ENCODE assay signal across 35 mouse cellular contexts in genomic region chr3:89382950-89383349, GRCm38 (mm10). TPM values are rescaled to one million over a fixed set of nuclear protein-coding genes. Genes with fewer than 3 reads are reported as not detected.
DNase-seq lines count a peak whose midpoint lies in the region; ATAC-seq and TF ChIP-seq lines count a peak whose summit lies in the region.
"Had no signal": no experiment of that assay in that cellular context is flagged by ENCODE, and none has a peak within 500 bp of the region (broad histone marks: within the 10 kb centered on the region; RNA-seq: fewer than 3 reads in every experiment).

No protein-coding gene starts in this region.

- H3K9me3 ChIP-seq in lung, embryonic 15.5 days, result no peaks in the 10 kb centered on the region
- no peaks in the 10 kb centered on the region for H3K9me3 ChIP-seq in lung, postnatal 0 days (ENCODE audit: low read length)
- no peaks in the 10 kb centered on the region for H3K9me3 ChIP-seq in ES-Bruce4 (replicated peaks; ENCODE audit: control insufficient read depth, insufficient read depth, low read length, poor library complexity, severe bottlenecking)
- no peaks in the 10 kb centered on the region for H3K9me3 ChIP-seq in ES-E14 (ENCODE audit: control insufficient read depth, insufficient read depth, low read depth, low read length)
- H3K9me3 ChIP-seq: embryonic facial prominence, embryonic 12.5 days; heart, embryonic 10.5 days; heart, embryonic 15.5 days; hindbrain, embryonic 12.5 days; kidney, embryonic 15.5 days; limb, embryonic 13.5 days had no signal

- TF ChIP-seq POLR2A in ES-Bruce4 (IDR thresholded peaks at IDR 0.05; ENCODE audit: insufficient read depth, low read length), result no peak

- no peak for TF ChIP-seq CTCF in lung, postnatal 0 days (IDR thresholded peaks at IDR 0.05)
- no peak for TF ChIP-seq CTCF in ES-Bruce4 (IDR thresholded peaks at IDR 0.05; ENCODE audit: low read depth, low read length)

- peak overlapping the region; percentile 24; the same call in 1 of the 2 replicates for H3K27ac ChIP-seq in lung, embryonic 15.5 days
- H3K27ac ChIP-seq in lung, postnatal 0 days (ENCODE audit: low read length), result no peak overlapping the region
- peak overlapping the region; percentile 95 for H3K27ac ChIP-seq in ES-Bruce4 (ENCODE audit: insufficient read depth, low read length)
- peak overlapping the region; percentile 90 for H3K27ac ChIP-seq in ES-E14 (ENCODE audit: insufficient read depth, low read depth, low read length, poor library complexity, severe bottlenecking)
- H3K27ac ChIP-seq: embryonic facial prominence, embryonic 12.5 days; heart, embryonic 10.5 days; heart, embryonic 15.5 days; hindbrain, embryonic 12.5 days; hindbrain, postnatal 0 days; kidney, embryonic 15.5 days; layer of hippocampus, adult 2 months; limb, embryonic 13.5 days had no signal

- no peaks in the 10 kb centered on the region for H3K27me3 ChIP-seq in lung, embryonic 15.5 days
- H3K27me3 ChIP-seq in lung, postnatal 0 days (replicated peaks; ENCODE audit: insufficient read depth, low read length), result no peaks in the 10 kb centered on the region
- no peaks in the 10 kb centered on the region for H3K27me3 ChIP-seq in ES-Bruce4 (ENCODE audit: control insufficient read depth, insufficient read depth, low read length, poor library complexity, severe bottlenecking)
- H3K27me3 ChIP-seq: embryonic facial prominence, embryonic 12.5 days; heart, embryonic 15.5 days; hindbrain, embryonic 12.5 days; kidney, embryonic 15.5 days; limb, embryonic 13.5 days had no signal

- no peak for ATAC-seq in lung, embryonic 15.5 days (ENCODE audit: borderline replicate concordance, extremely low read depth, low FRiP score, low TSS enrichment)
- no peak for ATAC-seq in lung, postnatal 0 days
- ATAC-seq: forebrain, embryonic 16.5 days; hindbrain, postnatal 0 days had no signal

- peaks cover 18% of the 10 kb centered on the region for H3K36me3 ChIP-seq in lung, embryonic 15.5 days
- peaks cover 8% of the 10 kb centered on the region; the same call in 1 of the 2 replicates for H3K36me3 ChIP-seq in lung, postnatal 0 days (ENCODE audit: insufficient read depth, low read length)
- H3K36me3 ChIP-seq in ES-Bruce4 (ENCODE audit: control insufficient read depth, insufficient read depth, low read length, poor library complexity, severe bottlenecking) (no peaks in the 10 kb centered on the region; the same call in 1 of the 2 replicates), ES-E14 (ENCODE audit: control insufficient read depth, insufficient read depth, low read length, poor library complexity, severe bottlenecking) (peaks cover 15% of the 10 kb centered on the region; the same call in 1 of the 2 replicates)
- H3K36me3 ChIP-seq: embryonic facial prominence, embryonic 12.5 days; hindbrain, embryonic 12.5 days; limb, embryonic 13.5 days had no signal

- no peak overlapping the region for H3K4me2 ChIP-seq in lung, embryonic 15.5 days
- no peak overlapping the region for H3K4me2 ChIP-seq in lung, postnatal 0 days (replicated peaks; ENCODE audit: low read depth, low read length)
- H3K4me2 ChIP-seq: embryonic facial prominence, embryonic 12.5 days; heart, embryonic 15.5 days; hindbrain, embryonic 12.5 days; kidney, embryonic 15.5 days; limb, embryonic 13.5 days; liver, embryonic 11.5 days had no signal

- H3K4me1 ChIP-seq in lung, embryonic 15.5 days, result peaks cover 56% of the 10 kb centered on the region
- H3K4me1 ChIP-seq in lung, postnatal 0 days (ENCODE audit: insufficient read depth, low read depth, low read length), result peaks cover 15% of the 10 kb centered on the region; the same call in 1 of the 2 replicates
- H3K4me1 ChIP-seq in ES-Bruce4 (ENCODE audit: control insufficient read depth, insufficient read depth, low read length), result peaks cover 21% of the 10 kb centered on the region
- peaks cover 5 to 63% of the 10 kb centered on the region in 2 experiments for H3K4me1 ChIP-seq in ES-E14 (ENCODE audit: control insufficient read depth in 2 of 2, insufficient read depth in 2 of 2, low read length in 2 of 2, poor library complexity in 1 of 2)

- no peak for DNase-seq in lung, postnatal 0 days (ENCODE audit: low spot score)
- peak; percentile 63 for DNase-seq in ES-E14 (ENCODE audit: low read depth, low spot score)
- peak; percentile 36 for DNase-seq in induced T-regulatory cell, adult 2 months (ENCODE audit: low read depth)
- no peak for DNase-seq in urinary bladder, postnatal 4 days (ENCODE audit: low spot score in 2 of 2)
- DNase-seq: adrenal gland, postnatal 10 days; B cell, adult 2 months; cerebellum, adult 11-12 months; cerebellum, adult 9-11 months; embryo, embryonic 11 days; gastrocnemius, postnatal 10 days; kidney, adult 18-20 months; kidney, postnatal 36 days; lung, postnatal 14 days; midbrain, embryonic 14.5 days; right cerebral cortex, postnatal 25 days; thymus, adult 18-20 months had no signal

- no peak overlapping the region for H3K4me3 ChIP-seq in lung, embryonic 15.5 days
- H3K4me3 ChIP-seq in lung, postnatal 0 days (ENCODE audit: low read depth, low read length), result no peak overlapping the region
- no peak overlapping the region for H3K4me3 ChIP-seq in ES-Bruce4 (ENCODE audit: low read depth, low read length)
- H3K4me3 ChIP-seq in ES-E14 (ENCODE audit: insufficient read depth in 1 of 2, low read depth in 1 of 2, low read length in 2 of 2, poor library complexity in 1 of 2, severe bottlenecking in 1 of 2), result peak overlapping the region in 1 of 2 experiments; percentile 5; a peak in 1 of 4 replicates
- H3K4me3 ChIP-seq: embryonic facial prominence, embryonic 12.5 days; heart, embryonic 10.5 days; heart, embryonic 15.5 days; hindbrain, embryonic 12.5 days; kidney, embryonic 15.5 days; layer of hippocampus, adult 2 months; limb, embryonic 13.5 days had no signal

- no peak for TF ChIP-seq EP300 in lung, postnatal 0 days (IDR thresholded peaks at IDR 0.05)
- no peak for TF ChIP-seq EP300 in ES-Bruce4 (IDR thresholded peaks at IDR 0.05; ENCODE audit: insufficient read depth, low read depth, low read length)

- WGBS in lung, embryonic 15.5 days, result 79% methylated on average over 5 of the region's 5 CpGs
- 69% methylated on average over 5 of the region's 5 CpGs for WGBS in lung, postnatal 0 days

- in situ Hi-C loops in ES-E14 (cut with MboI; ENCODE audit: low sequenced_read_pairs in 2 of 2, unreplicated experiment in 2 of 2), result no loop called here

- H3K9ac ChIP-seq in lung, embryonic 15.5 days, result no peak overlapping the region
- no peak overlapping the region for H3K9ac ChIP-seq in lung, postnatal 0 days (replicated peaks; ENCODE audit: low read depth)
- H3K9ac ChIP-seq in ES-Bruce4 (ENCODE audit: low read depth, poor library complexity, severe bottlenecking) (no peak overlapping the region), ES-E14 (ENCODE audit: insufficient read depth, low read depth, low read length, poor library complexity, severe bottlenecking) (no peak overlapping the region)
- H3K9ac ChIP-seq: embryonic facial prominence, embryonic 12.5 days; heart, embryonic 15.5 days; hindbrain, embryonic 12.5 days; kidney, embryonic 15.5 days; limb, embryonic 13.5 days had no signal

TF ChIP-seq in ES-E14, 5 proteins besides CTCF, POLR2A, EP300 and RAD21:
- peak; percentile 74 for TF ChIP-seq ZNF384 (IDR thresholded peaks at IDR 0.05; ENCODE audit: low read depth, low read length)
- no peak for TF ChIP-seq CHD2 (IDR thresholded peaks at IDR 0.05; ENCODE audit: low read depth, low read length)

RNA-seq across cellular contexts. Expression of gene Zbtb7b, which starts 11.6 kb away (rescaled TPM):
- 3.7 TPM in 2 replicates for polyA plus RNA-seq in lung, embryonic 15.5 days (2015; fragmentation: Nextera tagmentation; extraction: Ambion mirVana)
- 6.4 and 7.3 TPM in 2 replicates for polyA plus RNA-seq in lung, postnatal 0 days (2015; fragmentation: Nextera tagmentation; extraction: Ambion mirVana)
- 35.1 and 35.7 TPM in 2 replicates for polyA plus RNA-seq in ES-Bruce4 (2011; ENCODE audit: insufficient read depth, insufficient read length, low read depth, missing spikeins)
- total RNA-seq in ES-E14 (2012; rRNA removed), result 11.8 and 13.0 TPM in 2 replicates

RNA-seq across cellular contexts. Expression of gene Dcst1, which starts 17.9 kb away (rescaled TPM):
- 0.21 TPM in 1 of 2 replicates, not detected in the other for polyA plus RNA-seq in lung, embryonic 15.5 days (2015; fragmentation: Nextera tagmentation; extraction: Ambion mirVana)
- 0.11 and 0.38 TPM in 2 replicates for polyA plus RNA-seq in lung, postnatal 0 days (2015; fragmentation: Nextera tagmentation; extraction: Ambion mirVana)
- not detected in 2 replicates for polyA plus RNA-seq in ES-Bruce4 (2011; ENCODE audit: insufficient read depth, insufficient read length, low read depth, missing spikeins)
- 0.09 and 0.16 TPM in 2 replicates for total RNA-seq in ES-E14 (2012; rRNA removed)
- total RNA-seq: granulocyte monocyte progenitor cell, adult 5-6 weeks; heart, postnatal 25 days; layer of hippocampus, adult 2 months; left cerebral cortex, postnatal 36 days; neutrophil, adult 5-6 weeks had no signal
- polyA plus RNA-seq: liver, embryonic 11.5 days had no signal

RNA-seq across cellular contexts. Expression of gene Lenep, which starts 19.6 kb away (rescaled TPM):
- polyA plus RNA-seq in lung, embryonic 15.5 days (2015; fragmentation: Nextera tagmentation; extraction: Ambion mirVana), result not detected in 2 replicates
- not detected in 2 replicates for polyA plus RNA-seq in lung, postnatal 0 days (2015; fragmentation: Nextera tagmentation; extraction: Ambion mirVana)
- not detected in 2 replicates for polyA plus RNA-seq in ES-Bruce4 (2011; ENCODE audit: insufficient read depth, insufficient read length, low read depth, missing spikeins)
- not detected in 2 replicates for total RNA-seq in ES-E14 (2012; rRNA removed)
- total RNA-seq: hindbrain, postnatal 0 days had no signal
- polyA plus RNA-seq: heart, embryonic 10.5 days; heart, embryonic 15.5 days; hindbrain, postnatal 0 days; limb, embryonic 13.5 days; liver, embryonic 11.5 days; liver, embryonic 16.5 days; midbrain, embryonic 14.5 days; stomach, postnatal 0 days had no signal

RNA-seq across cellular contexts. Expression of gene Dcst2, which starts 21.2 kb away (rescaled TPM):
- polyA plus RNA-seq in lung, embryonic 15.5 days (2015; fragmentation: Nextera tagmentation; extraction: Ambion mirVana), result 0.11 and 0.19 TPM in 2 replicates
- 0.16 and 0.25 TPM in 2 replicates for polyA plus RNA-seq in lung, postnatal 0 days (2015; fragmentation: Nextera tagmentation; extraction: Ambion mirVana)
- polyA plus RNA-seq in ES-Bruce4 (2011; ENCODE audit: insufficient read depth, insufficient read length, low read depth, missing spikeins), result 0.25 and 0.29 TPM in 2 replicates
- total RNA-seq in ES-E14 (2012; rRNA removed), result not detected in 2 replicates
- total RNA-seq: gastrocnemius, postnatal 10 days; granulocyte monocyte progenitor cell, adult 5-6 weeks; heart, postnatal 25 days; neutrophil, adult 5-6 weeks had no signal
- polyA plus RNA-seq: forebrain, embryonic 16.5 days; heart, embryonic 15.5 days; neural tube, embryonic 11.5 days had no signal

RNA-seq across cellular contexts. Expression of gene Flad1, which starts 28.7 kb away (rescaled TPM):
- polyA plus RNA-seq in lung, embryonic 15.5 days (2015; fragmentation: Nextera tagmentation; extraction: Ambion mirVana), result 21.3 and 23.1 TPM in 2 replicates
- 17.9 and 18.2 TPM in 2 replicates for polyA plus RNA-seq in lung, postnatal 0 days (2015; fragmentation: Nextera tagmentation; extraction: Ambion mirVana)
- polyA plus RNA-seq in ES-Bruce4 (2011; ENCODE audit: insufficient read depth, insufficient read length, low read depth, missing spikeins), result 16.5 and 25.1 TPM in 2 replicates
- total RNA-seq in ES-E14 (2012; rRNA removed), result 20.3 and 20.9 TPM in 2 replicates

Comparison
In these comparisons a context has a peak if more than half of its experiments do, and no peak if none do; other contexts are left out.
1. DNase-seq: peak in ES-E14 (single experiment) and induced T-regulatory cell, adult 2 months (single experiment); none in lung, postnatal 0 days (single experiment) and urinary bladder, postnatal 4 days (0 of 2).